Mouse (Mus musculus) ovary, postnatal 36 days (tissue): ENCODE measurements around the gene Sacs.

Experiments used
- DNase-seq: peaks from one replicate; pipeline ENCODE4 v3.0.0; 2022; ENCODE audit warnings: low spot score, mixed read lengths

Sacs gene

DNA sequence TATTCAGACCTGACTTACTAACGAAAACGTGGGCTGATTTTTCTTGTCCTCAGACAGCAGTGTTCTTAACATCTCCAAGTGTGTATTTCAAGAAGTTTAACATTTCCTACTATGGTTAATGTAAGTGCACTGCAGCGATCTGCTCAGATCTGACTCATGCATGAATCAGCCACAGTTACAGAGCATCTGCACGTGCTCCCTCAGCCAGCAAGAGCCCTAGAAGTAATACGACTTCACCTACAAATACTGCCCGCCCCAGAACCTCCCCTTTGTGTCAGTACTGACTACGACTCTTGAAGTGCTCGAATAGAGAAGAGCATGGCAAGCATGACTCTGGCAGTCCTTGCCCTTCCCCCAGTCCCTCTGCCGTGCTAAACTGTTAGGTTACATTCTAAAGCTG, 100.5 kb downstream of the Sacs start:
- DNase-seq: no peak

DNA sequence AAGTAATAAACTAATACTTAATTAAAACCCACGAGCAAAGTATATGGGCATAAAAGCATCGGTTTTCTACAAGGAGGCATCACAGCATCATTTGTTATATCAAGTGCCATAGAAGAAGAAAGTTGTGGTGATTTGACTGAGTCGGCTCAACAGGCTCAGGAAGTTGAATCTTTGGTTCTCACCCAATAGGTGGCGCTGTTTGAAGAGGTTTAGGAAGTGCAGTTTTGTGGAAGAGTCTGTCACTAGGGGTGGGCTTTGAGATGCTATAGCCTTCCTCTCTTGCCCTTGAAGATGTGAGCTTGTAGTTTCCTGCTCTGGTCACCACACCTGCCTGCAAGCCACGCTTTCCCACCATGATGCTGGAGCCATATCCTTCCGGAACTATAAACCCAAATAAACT, 104.4 kb downstream of the Sacs start:
- no peak for DNase-seq

DNA sequence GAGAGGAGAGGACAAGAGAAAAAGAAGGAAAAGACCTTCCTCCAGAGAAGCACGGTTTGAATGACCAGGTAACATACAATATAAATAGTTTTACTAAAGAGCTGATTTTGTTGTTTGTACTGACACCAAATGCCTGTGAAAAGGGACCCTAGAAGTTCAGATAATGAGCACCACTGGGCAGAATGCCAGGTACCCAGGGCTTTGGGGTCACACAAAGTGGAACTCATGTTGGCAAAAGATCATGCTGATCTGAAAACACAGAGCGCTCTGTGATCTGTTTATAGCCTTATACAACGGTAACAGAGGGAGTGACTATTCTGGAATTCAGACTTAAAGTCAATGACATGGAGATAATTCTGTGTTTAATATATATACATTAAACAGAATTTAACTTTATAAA, 108.2 kb downstream of the Sacs start:
- DNase-seq: no peak

DNA sequence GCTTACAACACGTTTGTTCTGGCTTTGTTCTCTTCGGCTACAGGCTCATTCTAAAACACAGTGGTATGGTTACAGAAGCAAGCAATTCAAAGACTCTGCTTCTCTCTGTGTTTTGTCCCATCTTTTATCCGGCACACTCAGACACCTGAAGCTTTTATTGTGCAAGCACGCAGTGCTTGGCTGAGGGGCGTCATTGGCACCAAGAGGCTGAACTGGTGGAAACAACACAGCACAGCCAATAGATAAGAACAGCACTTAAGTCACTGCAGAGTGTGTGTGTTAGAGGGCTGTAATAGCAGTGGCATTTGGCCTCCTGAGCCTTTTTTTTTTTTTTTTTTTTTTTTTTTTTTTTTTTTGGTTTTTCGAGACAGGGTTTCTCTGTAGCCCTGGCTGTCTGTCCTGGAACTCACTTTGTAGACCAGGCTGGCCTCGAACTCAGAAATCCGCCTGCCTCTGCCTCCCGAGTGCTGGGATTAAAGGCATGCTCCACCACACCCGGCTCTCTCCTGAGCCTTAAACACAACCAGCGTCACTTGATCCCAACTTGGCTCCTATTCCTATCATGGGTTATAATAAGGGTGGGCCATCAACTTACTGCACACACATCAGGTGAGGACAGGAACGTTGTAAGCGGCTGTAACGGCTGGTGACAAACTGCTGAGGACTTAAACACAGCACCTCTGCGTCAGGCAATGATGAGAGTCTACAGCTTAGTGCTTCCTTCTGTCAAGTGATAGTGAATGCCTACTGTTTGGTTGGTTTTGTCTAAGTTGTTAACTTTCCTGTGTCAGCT, 114.5 kb downstream of the Sacs start:
- no peak for DNase-seq

DNA sequence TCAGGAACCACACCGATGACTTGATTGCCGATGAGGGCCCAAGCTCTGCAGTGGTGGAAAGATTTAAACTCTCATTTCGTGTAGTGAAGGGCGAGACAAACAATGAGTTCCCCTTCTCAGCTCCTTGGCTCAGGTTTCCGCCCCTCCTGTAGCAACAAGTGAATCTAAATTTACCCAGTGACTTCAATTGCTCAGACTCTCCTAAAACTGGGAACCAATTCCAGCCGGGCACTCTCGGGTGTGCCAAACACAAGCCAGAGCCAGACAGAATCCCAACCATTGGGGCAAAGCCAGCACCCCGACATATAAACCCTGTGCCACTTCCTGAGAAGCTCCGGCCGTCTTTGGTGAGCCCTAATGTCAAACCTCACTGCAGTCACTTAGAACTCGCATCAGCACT, 120.1 kb downstream of the Sacs start, which contains the start of gene Sgcg:
Gene Sgcg (minus strand): TSS at position 139 of the 400 bp plus-strand sequence.
- no peak for DNase-seq

DNA sequence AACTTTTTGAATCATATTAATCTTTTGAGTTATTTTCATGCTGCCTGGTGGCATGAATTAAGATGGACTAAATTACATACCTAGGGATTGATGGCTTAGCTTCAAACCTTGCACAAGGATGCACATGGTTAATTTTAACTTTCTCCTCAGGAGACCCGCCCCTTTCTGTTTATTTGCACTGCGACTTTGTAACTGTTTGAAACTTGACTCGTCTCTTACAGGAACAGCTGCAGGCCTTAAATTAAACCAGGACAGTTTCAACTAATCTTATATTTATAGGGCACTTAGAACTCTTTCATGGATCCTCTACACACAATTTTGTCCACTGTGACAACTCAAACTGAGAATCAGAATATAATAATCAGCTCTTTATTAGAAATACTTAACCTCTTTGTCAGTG, 120.8 kb downstream of the Sacs start:
- no peak for DNase-seq

DNA sequence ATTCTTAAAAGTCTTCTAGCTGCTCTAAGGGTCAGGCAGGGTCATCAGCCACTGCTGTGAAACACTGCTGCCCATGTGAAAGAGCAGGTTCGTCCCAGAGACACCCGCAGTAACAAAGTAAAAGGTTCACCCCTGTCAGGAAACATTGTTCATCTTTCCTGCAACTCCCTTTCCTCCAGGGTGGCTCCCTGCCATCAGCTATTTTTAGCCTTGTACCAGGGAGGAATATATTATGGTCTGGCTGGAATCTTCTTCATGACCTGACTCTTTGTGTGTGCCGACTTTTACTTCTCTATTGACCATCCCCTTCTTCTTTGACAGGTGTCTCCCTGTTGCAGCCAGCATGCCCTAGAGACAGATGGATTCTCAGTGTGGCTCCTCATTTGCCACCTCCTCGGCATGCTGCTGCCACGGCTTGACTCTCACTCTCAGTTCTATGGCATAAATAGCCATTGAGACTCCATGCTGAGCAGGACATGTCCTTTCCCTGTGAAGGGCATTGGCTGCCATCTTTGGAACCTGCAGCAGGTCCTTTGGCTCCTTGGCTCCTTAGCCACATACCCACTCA, 129.7 kb downstream of the Sacs start:
- DNase-seq: no peak

DNA sequence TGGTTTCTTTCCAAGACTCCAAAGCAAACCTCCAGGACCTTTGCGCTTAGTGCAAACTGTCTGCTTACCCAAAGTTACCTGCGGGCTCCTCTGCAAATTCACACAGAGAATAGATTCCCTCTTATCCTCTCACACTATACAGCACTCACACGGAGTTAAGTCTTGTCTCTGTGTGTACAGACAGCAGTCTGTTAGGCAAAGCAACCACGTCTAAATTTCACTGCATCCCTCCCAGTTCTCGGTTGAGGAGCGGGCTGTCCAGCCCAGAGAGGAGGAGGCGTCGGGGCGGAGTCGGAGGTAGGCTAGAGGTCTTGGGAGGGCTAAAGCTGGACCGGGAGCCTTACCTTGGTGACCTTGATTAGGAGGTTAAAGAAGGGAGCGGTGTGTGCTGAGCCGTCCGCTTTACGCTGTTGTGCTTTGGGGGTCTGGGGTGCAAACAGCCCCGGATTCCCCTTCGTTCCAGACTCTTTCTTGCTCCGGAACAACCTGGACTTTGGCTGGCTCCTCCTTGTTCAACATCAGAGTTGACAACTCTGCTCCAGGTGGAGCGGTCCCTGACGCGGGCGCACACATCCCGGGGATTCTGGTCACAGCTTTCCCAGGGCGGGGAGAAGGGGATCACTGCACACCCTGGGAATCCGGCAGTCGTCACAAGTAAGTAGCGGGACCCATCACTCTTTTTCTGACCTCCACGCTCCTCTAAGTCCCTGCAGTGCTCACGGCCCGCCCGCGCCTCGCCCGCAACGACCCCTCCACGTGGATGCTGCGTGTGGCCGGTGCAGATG, 136.3 kb downstream of the Sacs start:
- no peak for DNase-seq

DNA sequence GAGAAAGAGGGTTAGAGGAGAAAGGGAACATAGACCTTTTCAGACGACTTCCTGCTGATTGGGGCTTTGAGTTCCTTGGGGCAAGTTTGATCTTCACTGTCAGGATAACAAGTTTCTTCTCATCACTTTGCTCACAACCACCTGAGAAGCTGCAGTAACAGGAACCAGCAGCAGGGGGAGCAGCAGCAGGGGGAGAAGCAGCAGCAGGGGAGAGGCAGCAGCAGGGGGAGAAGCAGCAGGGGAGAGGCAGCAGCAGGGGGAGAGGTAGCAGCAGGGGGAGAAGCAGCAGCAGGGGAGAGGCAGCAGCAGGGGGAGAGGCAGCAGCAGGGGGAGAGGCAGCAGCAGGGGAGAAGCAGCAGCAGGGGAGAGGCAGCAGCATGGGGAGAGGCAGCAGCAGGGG, 139.0 kb downstream of the Sacs start:
- peak; percentile 48 for DNase-seq

DNA sequence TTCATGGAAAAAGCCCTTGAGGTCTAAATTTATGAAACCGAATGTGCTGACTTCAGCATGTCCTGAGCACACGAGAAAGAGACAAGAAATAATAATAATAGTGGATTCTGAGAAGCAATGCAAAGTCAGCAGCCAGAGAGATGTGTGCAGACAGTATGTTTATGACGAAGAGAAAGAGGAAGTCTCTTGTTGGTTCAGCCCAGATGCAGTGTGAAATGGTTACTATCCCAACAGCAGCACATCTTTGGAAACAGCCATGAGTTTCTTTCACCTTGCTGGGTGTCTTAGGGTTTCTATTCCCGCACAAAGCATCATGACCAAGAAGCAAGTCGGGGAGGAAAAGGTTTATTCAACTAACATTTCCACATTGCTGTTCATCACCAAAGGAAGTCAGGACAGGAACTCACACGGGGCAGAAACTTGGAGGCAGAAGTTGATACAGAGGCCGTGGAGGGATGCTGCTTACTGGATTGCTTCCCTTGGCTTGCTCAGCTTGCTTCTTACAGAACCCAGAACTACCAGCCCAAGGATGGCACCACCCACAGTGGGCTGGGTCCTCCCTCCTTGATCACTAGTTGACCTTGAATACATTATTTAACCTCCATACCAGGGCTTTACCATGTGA, 140.5 kb downstream of the Sacs start:
- DNase-seq: no peak

DNA sequence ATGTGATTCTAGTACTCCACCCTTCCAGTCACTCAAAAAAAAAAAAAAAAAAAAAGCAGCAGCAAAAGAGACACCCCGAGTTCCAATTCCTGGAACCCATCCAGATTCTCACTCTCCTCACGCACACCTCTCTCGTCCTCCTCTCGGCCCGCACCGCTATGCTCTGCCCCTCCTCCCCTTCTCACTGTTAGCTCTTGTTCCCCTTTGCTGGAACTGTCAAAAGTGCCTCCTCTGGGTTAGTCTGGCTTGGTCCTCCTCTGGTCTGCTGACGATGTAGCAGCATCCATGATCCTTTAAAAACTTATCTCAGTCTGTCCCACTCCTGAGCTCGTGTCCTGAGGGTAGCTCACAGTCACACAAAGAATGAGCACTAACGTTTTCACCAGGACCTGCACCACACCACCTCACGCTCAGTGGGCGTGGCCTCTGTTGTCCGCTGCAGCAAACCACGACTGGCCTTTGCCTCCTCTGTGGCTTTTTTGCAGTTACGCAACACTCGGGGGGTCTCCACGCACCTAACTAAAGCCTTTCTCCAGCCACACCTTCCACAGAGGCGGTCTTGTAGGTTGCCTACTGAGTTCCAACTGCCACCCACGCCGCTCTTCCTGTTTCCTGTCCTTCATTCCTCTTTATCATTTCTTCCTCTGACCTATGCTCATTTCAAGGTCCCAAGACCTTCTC, 150.5 kb downstream of the Sacs start:
- DNase-seq: no peak
